Mouse (Mus musculus): ENCODE measurements around the gene Gm20219.

GRCm38 (mm10) chr17:56558448-56558847 lies 4.3 kb upstream of the Gm20219 start:
- TF ChIP-seq GATA1 (IDR thresholded peaks at IDR 0.05; ENCODE audit: low read length) (no peak), TAL1 (IDR thresholded peaks at IDR 0.05; ENCODE audit: low read length) (no peak)

All from erythroblast, embryonic 14.5 days (primary cell).